Mouse (Mus musculus): Measurements from ENCODE around the gene Zfp324. TPM values are rescaled to one million over a fixed set of nuclear protein-coding genes. Genes with fewer than 3 reads are reported as not detected.

Gene Zfp324
- polyA plus RNA-seq, 1 experiment: 0.27 TPM

DNA sequence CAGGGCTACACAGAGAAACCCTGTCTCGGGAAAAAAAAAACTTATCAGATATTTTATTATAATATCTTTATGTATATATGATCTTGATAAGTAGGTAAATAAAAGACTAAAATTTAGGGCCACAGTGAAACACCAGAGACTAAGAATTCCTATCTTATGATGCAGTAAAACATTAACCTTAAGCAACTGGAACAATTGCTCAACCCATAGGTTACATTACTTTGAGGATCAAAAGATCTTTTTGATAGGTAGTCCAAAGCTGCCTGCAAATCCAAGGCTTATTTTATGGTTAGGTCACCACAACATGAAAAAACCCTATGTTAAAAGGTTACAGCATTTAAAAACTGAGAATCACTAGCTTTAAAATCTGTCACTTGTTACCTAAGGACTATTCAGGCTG, 35.9 kb downstream of the Zfp324 start:
- H3K27me3 ChIP-seq (ENCODE audit: control insufficient read depth): peaks cover 3% of the 10 kb centered on the region
- H3K9me3 ChIP-seq (ENCODE audit: control insufficient read depth, low read length): no peaks in the 10 kb centered on the region
- peaks cover 22% of the 10 kb centered on the region for H3K36me3 ChIP-seq (ENCODE audit: control insufficient read depth)
- H3K4me3 ChIP-seq (replicated peaks): no peak overlapping the region
- TF ChIP-seq GATA1 (IDR thresholded peaks at IDR 0.05; ENCODE audit: low read length) (no peak), TAL1 (IDR thresholded peaks at IDR 0.05; ENCODE audit: low read length) (no peak)
- peaks cover 5% of the 10 kb centered on the region; the same call in 1 of the 2 replicates for H3K4me1 ChIP-seq (ENCODE audit: control insufficient read depth)

DNA sequence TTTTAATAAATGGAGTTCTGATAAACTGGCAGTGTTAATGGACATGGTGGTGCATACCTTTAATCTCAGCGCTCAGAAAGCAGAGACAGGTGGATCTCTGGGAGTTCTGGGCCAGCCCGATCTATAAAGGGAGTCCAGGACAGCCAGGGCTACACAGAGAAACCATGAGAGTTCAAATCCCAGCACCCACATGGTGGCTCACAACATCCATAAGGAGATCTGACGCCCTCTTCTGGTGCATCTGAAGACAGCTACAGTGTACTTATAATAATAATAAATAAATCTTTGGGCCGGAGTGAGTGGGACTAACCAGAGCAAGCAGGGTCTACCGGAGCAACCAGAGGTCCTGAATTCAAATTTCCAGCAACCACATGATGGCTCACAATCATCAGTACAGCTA, 37.7 kb downstream of the Zfp324 start:
- TF ChIP-seq GATA1 (IDR thresholded peaks at IDR 0.05; ENCODE audit: low read length) (no peak), TAL1 (IDR thresholded peaks at IDR 0.05; ENCODE audit: low read length) (no peak)
- peaks cover 40% of the 10 kb centered on the region for H3K36me3 ChIP-seq (ENCODE audit: control insufficient read depth)

DNA sequence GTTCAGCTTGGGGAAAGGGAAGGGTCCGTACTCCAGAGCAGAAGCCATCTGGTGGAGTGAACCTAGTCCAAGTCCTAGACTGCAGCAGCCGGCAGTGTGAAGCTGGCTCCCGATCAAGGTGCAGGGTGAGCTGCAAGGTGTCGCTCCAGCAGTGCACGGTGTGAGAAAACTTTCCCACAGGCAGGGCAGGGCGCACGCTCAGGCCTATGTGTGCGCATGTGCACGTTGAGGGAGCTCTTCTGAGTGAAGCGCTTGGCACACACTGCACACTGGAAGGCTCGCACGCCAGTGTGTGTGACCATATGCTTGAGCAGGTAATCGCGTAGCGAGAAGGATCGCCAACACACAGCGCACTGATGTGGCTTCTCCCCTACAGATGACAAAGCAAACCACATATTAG, 40.4 kb downstream of the Zfp324 start:
- Histone ChIP-seq H3K36me3 (ENCODE audit: control insufficient read depth) (peaks cover 41% of the 10 kb centered on the region), H3K4me3 (replicated peaks) (no peak overlapping the region), H3K27me3 (ENCODE audit: control insufficient read depth) (no peaks in the 10 kb centered on the region), H3K4me1 (ENCODE audit: control insufficient read depth) (peaks cover 35% of the 10 kb centered on the region), H3K9me3 (ENCODE audit: control insufficient read depth, low read length) (peaks cover 13% of the 10 kb centered on the region)
- TF ChIP-seq TAL1 (IDR thresholded peaks at IDR 0.05; ENCODE audit: low read length) (no peak), GATA1 (IDR thresholded peaks at IDR 0.05; ENCODE audit: low read length) (no peak)

More for the DNA sequence above, 37.7 kb downstream of the Zfp324 start:
- Histone ChIP-seq H3K4me1 (ENCODE audit: control insufficient read depth) (peaks cover 14% of the 10 kb centered on the region), H3K4me3 (replicated peaks) (no peak overlapping the region), H3K9me3 (ENCODE audit: control insufficient read depth, low read length) (peaks cover 13% of the 10 kb centered on the region), H3K27me3 (ENCODE audit: control insufficient read depth) (no peaks in the 10 kb centered on the region)

DNA sequence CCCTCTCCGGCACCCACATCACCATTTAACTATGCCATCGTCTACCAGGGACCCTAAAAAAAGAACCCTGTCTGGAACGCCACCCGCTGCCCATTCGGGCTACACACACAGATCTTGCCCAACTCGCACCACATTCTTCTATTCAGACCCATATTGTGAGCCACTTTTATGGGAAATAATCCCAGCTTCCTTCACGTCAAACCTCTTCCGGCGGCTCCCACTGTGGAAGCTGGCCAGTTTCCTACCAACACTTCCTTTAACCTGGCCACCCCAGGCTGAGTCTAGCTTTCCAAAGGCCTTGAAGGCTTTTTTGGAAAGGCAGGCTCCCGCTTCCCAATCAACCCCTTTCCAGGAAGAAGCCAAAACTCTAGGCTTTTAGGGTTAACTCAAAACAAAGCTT, 40.9 kb downstream of the Zfp324 start:
- Histone ChIP-seq H3K4me1 (ENCODE audit: control insufficient read depth) (peaks cover 35% of the 10 kb centered on the region), H3K27me3 (ENCODE audit: control insufficient read depth) (no peaks in the 10 kb centered on the region), H3K9me3 (ENCODE audit: control insufficient read depth, low read length) (peaks cover 13% of the 10 kb centered on the region), H3K4me3 (replicated peaks) (no peak overlapping the region), H3K36me3 (ENCODE audit: control insufficient read depth) (peaks cover 41% of the 10 kb centered on the region)
- TF ChIP-seq GATA1 (IDR thresholded peaks at IDR 0.05; ENCODE audit: low read length) (no peak), TAL1 (IDR thresholded peaks at IDR 0.05; ENCODE audit: low read length) (no peak)

DNA sequence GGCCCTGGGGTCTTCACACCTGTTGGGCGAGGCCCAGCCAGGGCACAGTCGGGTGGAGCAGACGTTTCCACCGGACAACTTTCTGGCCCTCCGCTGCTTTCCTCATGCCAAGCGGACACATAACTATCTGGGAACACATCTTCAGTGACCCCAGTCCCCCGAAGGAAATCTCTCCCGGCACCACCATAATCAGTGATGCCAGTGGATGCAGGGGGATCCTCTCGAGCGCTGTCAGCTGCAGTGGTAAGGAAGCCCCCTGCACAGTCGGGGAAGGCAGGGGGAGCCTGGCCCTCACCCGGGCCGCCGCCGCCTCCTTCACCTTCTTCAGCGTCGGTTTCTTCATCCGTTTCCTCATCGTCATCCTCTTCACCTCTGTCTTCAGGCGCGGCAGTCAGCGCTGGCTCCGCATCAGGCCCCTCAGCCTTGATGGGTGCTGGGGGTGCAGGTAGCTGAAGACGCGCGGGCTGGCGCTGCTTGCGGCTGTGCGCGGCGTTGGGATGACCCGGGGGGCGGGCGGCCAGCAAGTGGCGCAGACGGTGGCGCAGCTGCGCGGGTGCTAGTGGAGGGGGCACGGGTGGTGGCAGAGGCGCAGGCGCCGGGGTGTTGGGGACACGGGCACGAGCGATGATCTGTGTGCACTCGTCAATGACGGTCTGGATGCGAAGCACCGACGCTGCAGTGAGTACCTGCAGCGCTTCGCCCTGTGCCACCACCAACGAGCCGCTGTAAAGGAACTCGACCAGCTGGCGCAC, 41.9 kb downstream of the Zfp324 start:
- Histone ChIP-seq H3K27me3 (ENCODE audit: control insufficient read depth) (no peaks in the 10 kb centered on the region), H3K4me1 (ENCODE audit: control insufficient read depth) (peaks cover 35% of the 10 kb centered on the region), H3K9me3 (ENCODE audit: control insufficient read depth, low read length) (peaks cover 13% of the 10 kb centered on the region), H3K4me3 (replicated peaks) (no peak overlapping the region), H3K36me3 (ENCODE audit: control insufficient read depth) (peaks cover 41% of the 10 kb centered on the region)
- no peak for TF ChIP-seq TAL1 (IDR thresholded peaks at IDR 0.05; ENCODE audit: low read length)
- TF ChIP-seq GATA1 (IDR thresholded peaks at IDR 0.05; ENCODE audit: low read length): no peak

DNA sequence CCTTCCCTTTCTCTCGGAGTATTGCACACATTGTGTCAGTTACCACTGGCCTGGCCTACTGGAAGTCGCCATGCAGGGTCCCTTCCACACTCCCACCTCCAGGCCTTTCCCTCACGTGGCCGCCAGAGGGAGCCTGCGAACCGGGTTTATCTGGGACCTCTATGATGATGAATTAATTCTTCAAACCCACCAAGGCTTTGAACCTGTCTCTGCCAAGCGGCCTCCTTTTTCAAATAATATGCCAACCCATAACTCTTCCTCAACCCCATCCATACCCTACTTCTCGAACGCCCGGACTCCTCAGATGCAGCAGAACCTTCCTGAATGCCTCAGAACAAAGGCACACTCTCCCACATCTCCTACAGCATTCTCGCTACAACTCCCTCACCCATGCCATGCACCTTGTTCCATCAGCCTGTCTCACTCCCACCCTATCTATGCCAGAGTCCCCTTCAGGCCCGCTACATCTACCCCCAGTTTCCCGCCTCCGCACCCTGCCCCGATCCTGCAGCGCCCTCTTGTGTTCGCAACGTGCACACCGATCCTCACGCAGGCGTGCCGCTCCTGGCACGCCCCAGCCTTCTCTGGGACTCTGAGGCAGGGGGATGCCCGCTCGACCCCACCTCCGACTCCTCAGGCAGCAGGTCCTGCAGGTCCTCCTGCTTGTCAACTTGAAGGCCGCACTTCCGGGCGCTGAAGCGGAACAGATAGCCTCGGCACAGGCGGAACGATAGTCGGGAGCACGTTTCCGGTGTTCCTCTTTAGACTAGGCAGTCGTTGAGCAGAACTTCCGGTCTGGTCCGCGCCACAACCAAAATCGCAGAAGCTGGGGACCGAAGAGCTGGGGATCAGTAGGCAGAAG, 43.7 kb downstream of the Zfp324 start:
- H3K27me3 ChIP-seq (ENCODE audit: control insufficient read depth): no peaks in the 10 kb centered on the region
- TF ChIP-seq TAL1 (IDR thresholded peaks at IDR 0.05; ENCODE audit: low read length) (no peak), GATA1 (IDR thresholded peaks at IDR 0.05; ENCODE audit: low read length) (no peak)
- H3K9me3 ChIP-seq (ENCODE audit: control insufficient read depth, low read length): peaks cover 13% of the 10 kb centered on the region
- H3K36me3 ChIP-seq (ENCODE audit: control insufficient read depth): peaks cover 38% of the 10 kb centered on the region
- H3K4me3 ChIP-seq (replicated peaks): peak overlapping the region; percentile 93
- H3K4me1 ChIP-seq (ENCODE audit: control insufficient read depth): peaks cover 42% of the 10 kb centered on the region

DNA sequence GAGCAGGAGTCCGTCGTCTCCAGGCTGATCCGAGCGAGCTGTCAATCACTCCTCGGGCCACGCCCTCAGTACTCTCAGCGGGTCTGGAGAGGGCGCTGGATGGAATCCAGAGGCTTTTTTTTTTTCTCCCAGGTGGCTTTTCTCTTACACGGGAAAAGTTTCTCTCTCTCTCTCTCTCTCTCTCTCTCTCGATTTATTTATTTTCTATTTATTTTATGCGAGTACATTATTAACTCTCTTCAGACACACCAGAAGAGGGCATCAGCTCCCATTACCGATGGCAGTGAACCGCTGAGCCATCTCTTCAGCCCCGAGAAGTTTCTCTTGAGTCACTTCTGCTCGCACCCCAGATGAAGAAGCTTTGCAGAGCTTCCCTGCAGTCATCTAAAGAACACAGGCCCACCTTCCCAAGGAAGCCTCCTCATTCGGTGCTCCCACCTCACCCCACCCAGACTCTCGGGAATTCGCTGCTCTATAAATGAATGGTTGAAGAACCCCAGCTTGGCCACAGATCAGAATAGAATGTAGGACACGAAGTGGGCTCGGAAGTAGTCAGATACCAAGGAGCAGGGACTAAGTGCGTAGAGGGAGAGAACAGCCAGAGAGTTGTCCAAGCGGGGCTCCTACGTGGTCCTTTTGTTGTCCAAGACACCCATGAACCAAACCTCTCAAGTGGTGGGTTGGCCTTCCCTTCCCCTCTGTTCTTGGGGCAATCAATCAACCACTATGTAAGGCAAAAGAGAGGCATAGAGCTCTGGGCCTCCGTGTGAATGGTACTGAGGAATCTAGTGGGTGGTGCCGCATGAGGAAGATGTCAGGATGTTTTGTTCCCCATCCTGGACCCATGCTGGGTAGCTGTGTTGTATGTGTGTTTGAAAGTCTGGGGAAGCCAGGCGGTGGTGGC, 44.6 kb downstream of the Zfp324 start, which contains the start of gene Zbtb45:
TSS of gene Zbtb45 (minus strand) at position 30 of the 904 bp plus-strand sequence.
- peaks cover 13% of the 10 kb centered on the region for H3K9me3 ChIP-seq (ENCODE audit: control insufficient read depth, low read length)
- peaks cover 31% of the 10 kb centered on the region for H3K36me3 ChIP-seq (ENCODE audit: control insufficient read depth)
- TF ChIP-seq TAL1 (IDR thresholded peaks at IDR 0.05; ENCODE audit: low read length): no peak
- TF ChIP-seq GATA1 (IDR thresholded peaks at IDR 0.05; ENCODE audit: low read length): no peak
- peaks cover 44% of the 10 kb centered on the region for H3K4me1 ChIP-seq (ENCODE audit: control insufficient read depth)
- H3K27me3 ChIP-seq (ENCODE audit: control insufficient read depth): no peaks in the 10 kb centered on the region
- H3K4me3 ChIP-seq (replicated peaks): peak within 1 kb of the TSS; percentile 93

DNA sequence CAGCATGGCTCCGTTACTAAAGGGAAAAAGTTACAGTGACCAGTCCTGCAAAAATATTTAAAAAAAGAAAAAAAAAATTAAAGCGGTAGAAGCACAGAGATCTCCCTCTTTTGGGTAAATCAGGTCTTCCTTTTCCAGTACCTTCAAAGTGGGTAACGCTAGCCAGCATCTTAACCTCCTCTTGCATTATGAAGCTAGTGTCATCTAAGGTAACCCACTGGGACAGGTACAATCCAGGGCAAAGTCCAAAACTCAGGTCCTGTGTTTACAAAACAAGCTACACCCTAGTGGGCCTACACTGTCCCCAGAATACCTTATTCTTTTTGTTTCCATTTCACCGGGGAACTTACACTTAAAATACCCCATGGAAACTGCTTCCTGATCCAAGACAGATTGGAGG, 48.0 kb downstream of the Zfp324 start:
- Histone ChIP-seq H3K27me3 (ENCODE audit: control insufficient read depth) (peaks cover 2% of the 10 kb centered on the region; the same call in 1 of the 2 replicates), H3K9me3 (ENCODE audit: control insufficient read depth, low read length) (no peaks in the 10 kb centered on the region), H3K36me3 (ENCODE audit: control insufficient read depth) (no peaks in the 10 kb centered on the region), H3K4me3 (replicated peaks) (no peak overlapping the region), H3K4me1 (ENCODE audit: control insufficient read depth) (peaks cover 39% of the 10 kb centered on the region)
- TF ChIP-seq GATA1 (IDR thresholded peaks at IDR 0.05; ENCODE audit: low read length) (no peak), TAL1 (IDR thresholded peaks at IDR 0.05; ENCODE audit: low read length) (no peak)

All from erythroblast, embryonic 14.5 days (primary cell).